Mouse (Mus musculus) kidney, postnatal 0 days (tissue): ENCODE results near the gene Tec. TPM values are rescaled to one million over a fixed set of nuclear protein-coding genes. Genes with fewer than 3 reads are reported as not detected.
A peak's percentile ranks its signal among the peaks of the same experiment; 100 is the strongest.

ENCODE experiments used
- ATAC-seq: fragments of 200-750 bp; cut with Nextera tagmentation; replicated peaks from 2 replicates; pipeline ENCODE4 v1.8.0; 2017; ENCODE audit warnings: low read depth, moderate number of reproducible peaks, moderate TSS enrichment, moderate library complexity; ENCODE audit not compliant: low FRiP score
- DNase-seq: peaks from one replicate; pipeline ENCODE4 v3.0.0-alpha.2; 2016; ENCODE audit warnings: low spot score
- H3K27ac ChIP-seq: fragments of 300-500 bp; sonication (generic); 2 replicates; pipeline ENCODE4 v1.5.1; 2014; ENCODE audit warnings: mild to moderate bottlenecking
- H3K27me3 ChIP-seq: fragments of 300-500 bp; sonication (generic); 2 replicates; pipeline ENCODE4 v1.6.1; 2014; ENCODE audit warnings: low read length, mixed read lengths; ENCODE audit not compliant: insufficient read depth
- H3K36me3 ChIP-seq: fragments of 300-500 bp; sonication (generic); 2 replicates; pipeline ENCODE4 v1.6.1; 2014; ENCODE audit warnings: low read length, mixed read lengths; ENCODE audit not compliant: insufficient read depth
- H3K4me1 ChIP-seq: fragments of 300-500 bp; sonication (generic); replicated peaks from 2 replicates; pipeline ENCODE4 v1.6.1; 2014; ENCODE audit warnings: antibody characterized with exemption, low read length, mixed read lengths; ENCODE audit not compliant: insufficient read depth
- H3K4me2 ChIP-seq: fragments of 300-500 bp; sonication (generic); 2 replicates; pipeline ENCODE4 v1.6.1; 2014; ENCODE audit warnings: mild to moderate bottlenecking, low read length, moderate library complexity, mixed read lengths
- H3K4me3 ChIP-seq: fragments of 300-500 bp; sonication (generic); replicated peaks from 2 replicates; pipeline ENCODE4 v1.5.1; 2014; ENCODE audit warnings: low read depth, low read length
- H3K9ac ChIP-seq: fragments of 300-500 bp; sonication (generic); 2 replicates; pipeline ENCODE4 v1.6.1; 2014; ENCODE audit warnings: low read depth, low read length
- H3K9me3 ChIP-seq: fragments of 300-500 bp; sonication (generic); replicated peaks from 2 replicates; pipeline ENCODE4 v1.6.1; 2016; ENCODE audit warnings: low read length, inconsistent platforms, mixed read lengths
- CTCF ChIP-seq: IDR thresholded peaks from 2 replicates; pipeline ENCODE4 v1.5.1; 2016; ENCODE audit warnings: antibody characterized with exemption, low read depth, mild to moderate bottlenecking, moderate library complexity
- WGBS: fragments of 180-500 bp; shearing (Covaris S2); extraction: QIAGEN DNeasy Blood & Tissue Kit; methylation state at CpG from one replicate; pipeline ENCODE4 v1.1.7; 2014; 5-methylcytosine and 5-hydroxymethylcytosine counted together
- polyA plus RNA-seq: library from polyadenylated mRNA; unstranded; fragments of >200 nt; fragmentation: Nextera tagmentation; extraction: Ambion mirVana; gene quantifications from 2 replicates; pipeline ENCODE4 v1.2.1, GENCODE M21; 2015

The Tec gene
- polyA plus RNA-seq, 1 experiment from 2014 or later, result 8.4 TPM

DNA sequence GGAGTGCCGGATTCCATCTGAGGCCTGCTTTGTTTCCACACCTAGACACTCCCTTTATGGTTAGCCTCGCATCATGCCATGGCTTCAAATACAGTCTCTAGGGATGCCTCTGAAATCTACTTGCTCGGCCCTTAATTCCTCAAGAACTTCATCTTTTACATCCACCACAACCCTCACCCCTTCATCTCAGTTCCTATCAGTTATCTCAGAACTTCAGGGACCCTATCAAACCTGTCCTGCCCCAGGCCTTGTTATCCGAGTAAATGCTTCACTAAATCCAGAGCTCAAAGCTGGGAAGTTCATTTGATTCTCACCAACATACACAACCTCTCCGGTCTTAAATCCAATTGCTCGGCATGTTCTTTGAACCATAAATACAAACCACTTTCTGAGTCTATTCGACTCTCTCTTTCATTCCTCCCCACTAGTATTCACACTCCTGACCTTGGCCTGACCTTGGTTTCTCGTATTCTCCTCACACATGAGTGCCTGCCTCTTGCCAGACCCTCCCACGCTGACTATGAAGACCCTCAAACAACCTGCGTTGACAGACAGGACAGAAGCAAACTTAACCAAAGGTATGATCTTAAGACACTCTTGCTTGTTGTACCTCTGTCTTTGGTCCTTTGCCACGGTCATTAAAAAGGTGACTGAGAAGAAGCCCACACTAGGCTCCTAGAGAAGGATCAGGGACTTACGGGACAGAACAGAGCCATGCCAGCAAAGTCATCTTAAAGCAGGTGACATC lies 17.2 kb downstream of the Tec start:
- Histone ChIP-seq H3K4me1 (peaks cover 6% of the 10 kb centered on the region; the same call in 1 of the 2 replicates), H3K9me3 (no peaks in the 10 kb centered on the region), H3K4me3 (no peak overlapping the region), H3K9ac (no peak overlapping the region), H3K4me2 (no peak overlapping the region), H3K27ac (no peak overlapping the region), H3K27me3 (no peaks in the 10 kb centered on the region), H3K36me3 (no peaks in the 10 kb centered on the region)
- no peak for TF ChIP-seq CTCF
- no peak for DNase-seq
- no peak for ATAC-seq
- 59% methylated on average over 12 of the region's 12 CpGs for WGBS

DNA sequence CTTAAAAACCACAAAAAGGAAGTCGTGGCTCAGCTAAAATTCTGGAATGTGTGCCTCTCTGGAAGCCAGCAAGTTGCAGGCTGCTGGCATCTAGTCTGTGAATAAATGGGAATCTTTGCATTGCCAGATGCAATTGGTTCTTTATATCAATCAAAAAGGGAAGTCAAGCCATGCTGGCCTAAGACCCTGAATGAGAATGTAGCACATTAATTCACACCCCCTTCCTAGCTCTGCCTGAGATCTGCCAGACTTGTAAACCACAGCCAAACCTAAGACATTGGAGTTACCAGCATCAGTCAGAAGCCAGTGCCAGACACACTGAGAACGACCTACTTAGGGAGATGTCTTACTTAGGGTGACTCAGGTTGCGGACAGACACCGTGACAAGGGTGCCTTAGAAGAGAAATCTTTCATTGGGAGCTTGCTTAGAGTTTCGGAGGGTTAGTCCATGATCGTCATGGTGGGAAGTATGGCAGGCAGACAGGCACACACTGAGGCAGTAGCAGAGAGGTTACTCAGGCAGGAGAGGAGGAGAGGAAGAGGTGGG lies 19.3 kb downstream of the Tec start:
- 80% methylated on average over 6 of the region's 6 CpGs for WGBS
- H3K4me3 ChIP-seq, result no peak overlapping the region
- DNase-seq (no peak), ATAC-seq (no peak)
- no peak for TF ChIP-seq CTCF
- H3K4me1 ChIP-seq, result no peaks in the 10 kb centered on the region
- no peak overlapping the region for H3K27ac ChIP-seq
- no peak overlapping the region for H3K4me2 ChIP-seq
- H3K36me3 ChIP-seq, result no peaks in the 10 kb centered on the region
- H3K9ac ChIP-seq, result no peak overlapping the region
- no peaks in the 10 kb centered on the region for H3K9me3 ChIP-seq
- H3K27me3 ChIP-seq, result no peaks in the 10 kb centered on the region

DNA sequence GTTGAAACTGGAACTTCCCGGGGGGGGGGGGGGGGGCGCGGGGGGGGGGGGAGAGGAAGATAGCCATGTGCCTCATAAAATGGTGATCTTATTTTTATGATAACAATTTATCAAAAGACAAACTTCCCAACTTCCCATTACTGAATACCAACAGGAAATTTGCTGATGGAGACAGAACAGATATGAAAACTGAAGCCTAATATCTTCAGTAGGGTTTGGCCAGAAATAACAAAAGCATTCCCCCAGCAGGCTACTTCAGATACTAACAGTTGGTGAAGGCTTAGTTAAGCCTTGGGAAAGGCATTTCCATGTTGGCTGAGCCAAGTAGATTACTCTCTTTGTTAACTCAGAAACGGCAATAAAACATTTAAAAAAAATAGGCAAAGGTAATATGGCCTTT lies 21.6 kb downstream of the Tec start:
- no peak overlapping the region for H3K9ac ChIP-seq
- H3K27me3 ChIP-seq, result no peaks in the 10 kb centered on the region
- H3K4me3 ChIP-seq, result no peak overlapping the region
- H3K36me3 ChIP-seq, result no peaks in the 10 kb centered on the region
- WGBS, result 52% methylated on average over 1 of the region's 4 CpGs
- TF ChIP-seq CTCF, result no peak
- DNase-seq, result peak; percentile 35
- no peak overlapping the region for H3K4me2 ChIP-seq
- H3K27ac ChIP-seq, result no peak overlapping the region
- H3K4me1 ChIP-seq, result no peaks in the 10 kb centered on the region
- H3K9me3 ChIP-seq, result no peaks in the 10 kb centered on the region
- no peak for ATAC-seq

DNA sequence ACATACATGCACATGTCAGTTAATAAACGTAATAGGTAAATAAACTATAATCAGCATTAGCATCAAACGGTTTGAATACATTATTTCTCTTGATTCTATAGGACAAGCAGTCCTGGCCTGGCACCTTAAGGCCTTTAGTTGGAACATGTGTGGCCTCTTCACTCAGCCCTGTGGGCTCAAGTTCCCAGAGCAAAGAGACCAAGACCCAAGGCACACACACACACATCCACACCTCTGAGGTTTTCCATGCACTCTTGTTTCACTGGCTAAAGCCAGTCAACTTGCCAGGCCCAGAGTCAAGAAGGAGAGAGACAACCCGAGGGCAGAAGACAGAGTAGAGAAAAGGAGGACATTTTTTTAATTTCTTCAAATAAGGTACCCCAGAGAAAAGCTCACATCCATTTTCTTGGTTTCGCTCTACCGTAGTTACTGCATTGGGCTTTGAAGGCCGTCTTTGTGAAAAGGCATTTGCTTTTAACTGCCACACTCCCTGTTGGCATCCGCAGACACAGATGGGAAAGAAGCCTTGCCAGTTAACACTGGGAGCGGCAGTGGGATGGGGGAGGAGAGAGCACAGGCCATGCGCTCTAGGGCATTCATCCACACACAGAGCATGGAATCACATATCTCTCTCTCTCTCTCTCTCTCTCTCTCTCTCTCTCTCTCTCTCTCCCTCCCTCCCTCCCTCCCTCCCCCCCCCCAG lies 22.2 kb downstream of the Tec start:
- no peak; the same call in 1 of the 2 replicates for ATAC-seq

DNA sequence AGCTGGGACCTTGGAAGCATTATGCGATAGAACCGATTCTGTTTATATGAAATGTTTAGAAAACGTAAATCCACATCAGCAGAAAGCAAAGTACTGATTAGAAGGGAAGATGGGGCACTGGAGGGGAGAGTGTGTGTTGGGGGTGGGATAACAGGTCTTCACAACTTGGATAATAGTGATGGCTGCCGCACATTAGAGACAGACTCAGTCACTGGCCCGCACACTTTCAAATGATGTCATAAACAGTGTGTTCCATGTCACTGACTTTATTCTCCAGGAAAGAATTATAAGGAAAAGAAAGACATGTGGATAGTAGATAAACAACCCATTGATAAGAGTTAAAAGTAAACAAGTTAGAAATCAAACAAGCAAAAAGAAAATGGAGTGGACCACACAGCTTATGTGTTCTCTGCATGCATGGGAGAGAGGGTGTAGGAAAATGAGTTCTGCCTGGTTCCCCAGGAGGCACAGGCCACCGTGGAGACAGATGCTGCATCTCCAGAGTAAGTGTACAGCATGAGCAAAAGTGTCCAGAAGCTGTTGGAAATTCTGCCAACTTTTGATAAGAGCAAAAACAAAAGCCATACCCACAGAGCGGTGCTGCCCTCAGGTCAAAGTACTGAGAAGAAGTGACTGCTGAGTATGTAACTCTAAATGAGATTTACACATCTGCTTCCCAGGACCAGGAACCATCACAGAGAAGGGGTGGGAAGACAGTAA lies 23.3 kb downstream of the Tec start:
- WGBS, result 65% methylated on average over 7 of the region's 7 CpGs
- no peak overlapping the region for H3K4me3 ChIP-seq
- no peak for DNase-seq

More for the DNA sequence above, 22.2 kb downstream of the Tec start:
- Histone ChIP-seq H3K36me3 (no peaks in the 10 kb centered on the region), H3K4me2 (no peak overlapping the region), H3K9me3 (no peaks in the 10 kb centered on the region), H3K27ac (no peak overlapping the region), H3K4me3 (no peak overlapping the region), H3K27me3 (no peaks in the 10 kb centered on the region), H3K4me1 (no peaks in the 10 kb centered on the region), H3K9ac (no peak overlapping the region)
- WGBS, result 72% methylated on average over 9 of the region's 9 CpGs
- no peak for DNase-seq
- TF ChIP-seq CTCF, result no peak

DNA sequence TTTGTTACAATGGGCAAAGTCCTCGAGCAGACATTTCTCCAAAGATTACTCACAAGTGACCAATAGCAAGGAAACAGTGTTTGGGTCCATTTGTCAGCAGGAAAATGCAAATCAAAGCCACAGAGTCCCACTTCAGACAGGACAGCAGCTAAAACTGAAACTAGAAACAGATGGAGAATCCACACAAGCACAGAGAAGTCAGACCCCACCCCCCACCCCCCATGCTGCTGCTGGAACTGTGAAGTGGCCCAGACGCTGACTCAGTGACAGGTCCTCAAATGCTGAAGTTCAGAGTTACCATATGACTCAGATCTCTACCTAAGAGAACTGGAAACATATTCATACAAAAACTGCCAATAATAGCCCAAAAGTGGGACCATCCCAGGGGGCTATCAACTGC lies 24.0 kb downstream of the Tec start:
- Histone ChIP-seq H3K4me3 (no peak overlapping the region), H3K4me2 (no peak overlapping the region), H3K36me3 (no peaks in the 10 kb centered on the region), H3K9me3 (no peaks in the 10 kb centered on the region), H3K4me1 (no peaks in the 10 kb centered on the region), H3K27ac (no peak overlapping the region), H3K27me3 (no peaks in the 10 kb centered on the region), H3K9ac (no peak overlapping the region)
- WGBS, result 38% methylated on average over 2 of the region's 2 CpGs
- no peak for ATAC-seq
- no peak for TF ChIP-seq CTCF
- no peak for DNase-seq

More for the DNA sequence above, 23.3 kb downstream of the Tec start:
- no peak overlapping the region for H3K4me2 ChIP-seq
- H3K9ac ChIP-seq, result no peak overlapping the region
- no peaks in the 10 kb centered on the region for H3K27me3 ChIP-seq
- no peaks in the 10 kb centered on the region for H3K9me3 ChIP-seq
- no peaks in the 10 kb centered on the region for H3K36me3 ChIP-seq
- no peak overlapping the region for H3K27ac ChIP-seq
- no peaks in the 10 kb centered on the region for H3K4me1 ChIP-seq
- no peak for ATAC-seq
- TF ChIP-seq CTCF, result no peak
